Mouse (Mus musculus): ENCODE measurements around the gene Cabp4.

The Cabp4 gene

DNA sequence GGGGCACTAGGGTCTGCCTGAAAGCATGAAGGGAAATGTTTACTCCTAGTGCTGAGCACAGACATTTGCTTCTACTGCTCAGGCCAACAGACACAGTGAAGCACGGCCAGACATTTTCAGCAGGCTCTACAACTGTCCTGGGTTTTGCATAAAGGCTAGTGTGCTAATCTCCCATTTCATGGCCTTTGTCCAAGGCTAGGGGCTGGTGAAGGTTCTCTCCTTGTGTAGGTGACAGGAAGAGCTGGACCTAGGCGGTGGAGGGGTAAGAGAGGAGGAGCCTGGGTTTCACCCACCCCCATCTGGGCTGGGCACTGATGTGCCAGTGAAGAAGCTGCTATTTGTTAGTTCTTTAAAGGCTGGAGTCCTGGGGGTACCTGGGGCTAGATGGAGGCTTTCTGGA, 20.9 kb upstream of the Cabp4 start:
- DNase-seq (ENCODE audit: low spot score): no peak

- DNase-seq (ENCODE audit: low spot score): no peak
Observed at GRCm38 (mm10) chr19:4164100-4164499, 20.3 kb upstream of the Cabp4 start.

GRCm38 (mm10) chr19:4163543-4163887, 19.7 kb upstream of the Cabp4 start:
- DNase-seq (ENCODE audit: low spot score): no peak

- DNase-seq (ENCODE audit: low spot score): peak; percentile 93
Observed at GRCm38 (mm10) chr19:4162646-4163542, 19.1 kb upstream of the Cabp4 start, which contains the start of gene Rps6kb2. Gene Rps6kb2, minus strand, starts transcription at chr19:4163354.

- DNase-seq (ENCODE audit: low spot score): no peak
Observed at GRCm38 (mm10) chr19:4159049-4159448, 15.2 kb upstream of the Cabp4 start.

DNA sequence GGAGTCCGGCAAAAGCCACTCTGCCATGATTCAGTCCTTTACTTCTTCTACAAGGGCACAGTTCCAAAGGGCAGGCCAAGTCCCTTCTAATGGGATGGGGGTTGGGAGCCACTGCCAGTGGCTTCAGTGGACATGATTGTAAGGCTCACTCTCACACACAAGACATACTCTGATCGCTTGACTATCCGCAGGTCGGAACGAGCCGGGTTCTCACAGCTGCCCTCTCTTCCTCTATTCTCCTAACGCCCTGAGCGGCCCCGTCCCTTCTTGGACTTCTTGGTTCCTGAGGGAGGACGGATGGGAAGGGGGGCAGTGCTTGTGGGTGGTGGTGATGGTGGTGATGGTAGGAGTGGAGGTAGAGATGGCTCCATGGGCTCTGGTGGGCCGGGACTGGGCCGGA, 12.9 kb upstream of the Cabp4 start:
- no peak for DNase-seq (ENCODE audit: low spot score)

DNA sequence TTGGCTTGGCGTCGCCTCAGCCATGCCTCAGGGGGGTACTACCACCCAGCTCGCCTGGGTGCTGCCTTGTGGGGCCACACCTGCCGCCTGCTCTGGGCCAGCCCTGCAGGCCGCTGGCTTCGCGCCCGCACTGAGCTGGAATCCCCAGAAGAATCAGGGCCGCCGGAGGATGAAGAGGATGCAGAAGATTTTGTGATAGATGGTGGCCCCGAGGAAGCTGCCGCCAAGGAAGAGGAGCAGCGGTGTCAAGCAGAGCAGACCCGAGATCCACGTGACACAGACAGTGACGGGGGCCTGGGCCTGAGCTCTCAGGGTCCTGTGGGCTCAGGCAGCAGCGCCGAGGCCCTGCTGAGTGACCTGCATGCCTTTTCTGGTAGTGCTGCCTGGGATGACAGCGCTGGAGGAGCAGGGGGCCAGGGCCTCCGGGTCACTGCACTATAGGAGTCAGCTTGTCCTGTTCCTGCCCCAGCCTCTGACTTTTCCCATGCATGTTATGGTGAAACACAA, 12.3 kb upstream of the Cabp4 start:
- DNase-seq (ENCODE audit: low spot score): no peak

DNA sequence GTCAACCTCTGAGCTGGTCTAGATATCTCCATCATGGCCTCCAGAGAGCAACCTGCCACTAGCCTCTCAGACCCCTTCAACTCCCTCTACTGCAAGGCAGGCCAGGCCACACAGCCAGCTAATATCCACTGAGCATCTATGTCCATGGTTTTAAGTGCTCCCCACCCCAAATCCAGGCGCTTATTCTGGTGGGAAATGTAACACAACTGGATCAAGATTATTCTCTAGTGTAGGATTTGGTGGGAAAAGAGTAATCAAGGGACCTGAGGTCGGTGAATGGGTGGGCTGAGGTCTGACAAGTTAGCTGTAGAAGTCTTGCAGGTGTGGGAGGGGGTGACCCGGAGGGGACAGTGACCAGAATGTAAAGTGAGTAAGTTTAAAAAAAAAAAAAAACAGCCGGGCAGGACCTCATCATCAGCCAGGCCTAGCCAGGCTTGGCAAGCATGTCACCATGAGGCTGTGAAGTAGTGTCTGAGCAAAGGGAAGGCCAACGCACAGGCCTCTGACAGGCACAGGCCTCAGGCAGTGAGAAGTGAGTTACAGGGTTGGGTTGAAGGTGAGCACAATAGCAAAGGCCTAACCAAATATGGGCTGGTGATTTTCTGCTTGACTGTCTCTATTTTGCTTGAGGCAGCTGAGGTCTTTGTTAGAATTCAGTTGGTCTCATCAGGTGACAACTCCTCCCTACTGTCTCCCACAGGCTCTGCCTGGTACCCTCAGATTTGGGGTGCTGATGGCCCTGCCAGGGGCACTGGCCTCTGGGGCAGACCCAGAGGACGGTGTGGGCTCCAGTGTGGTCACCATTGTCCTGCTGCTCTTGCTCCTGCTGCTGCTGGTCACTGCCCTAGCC, 11.6 kb upstream of the Cabp4 start:
- DNase-seq (ENCODE audit: low spot score): no peak

DNA sequence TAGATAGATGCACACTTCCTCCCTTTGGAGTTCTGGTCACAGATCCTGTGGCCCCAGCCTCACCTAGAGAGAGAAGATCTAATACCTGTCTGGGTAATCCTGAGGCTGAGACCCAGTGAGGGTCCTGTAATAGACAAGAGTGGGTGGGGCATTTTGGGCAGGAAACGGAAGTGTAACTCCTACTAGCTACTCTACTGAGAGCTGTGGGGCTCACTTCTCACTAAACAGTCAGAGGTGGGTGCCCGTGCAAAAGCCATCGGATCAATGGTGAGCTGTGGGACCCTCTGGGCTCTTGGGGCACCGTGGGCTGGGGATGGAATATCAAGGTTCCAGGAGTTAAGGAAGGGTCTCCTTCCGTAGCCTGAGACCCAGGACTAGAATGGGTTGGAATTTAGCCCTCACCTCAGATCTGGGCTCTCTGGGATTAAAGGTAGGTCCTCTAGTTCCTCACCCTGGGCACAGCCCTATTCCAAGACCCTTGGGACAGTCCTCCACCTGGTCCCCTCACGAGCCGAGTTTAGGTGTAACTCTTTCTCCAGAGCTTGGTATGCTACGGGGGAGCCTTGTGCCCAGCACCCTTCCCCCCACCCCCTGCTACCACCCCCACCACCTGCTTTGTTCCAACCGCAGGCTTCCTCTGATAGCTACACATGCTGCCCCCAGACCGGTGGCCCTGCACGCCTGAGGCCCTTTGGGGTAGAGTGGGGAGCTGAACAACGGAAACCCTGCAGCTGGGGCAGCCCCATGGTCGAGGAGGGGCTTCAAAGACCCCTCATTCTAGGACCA, 10.8 kb upstream of the Cabp4 start:
- DNase-seq (ENCODE audit: low spot score): no peak

GRCm38 (mm10) chr19:4153232-4153654, 9.4 kb upstream of the Cabp4 start, which contains the start of gene Ptprcap:
Gene Ptprcap, plus strand, starts transcription at chr19:4153604.
- DNase-seq (ENCODE audit: low spot score): no peak

DNA sequence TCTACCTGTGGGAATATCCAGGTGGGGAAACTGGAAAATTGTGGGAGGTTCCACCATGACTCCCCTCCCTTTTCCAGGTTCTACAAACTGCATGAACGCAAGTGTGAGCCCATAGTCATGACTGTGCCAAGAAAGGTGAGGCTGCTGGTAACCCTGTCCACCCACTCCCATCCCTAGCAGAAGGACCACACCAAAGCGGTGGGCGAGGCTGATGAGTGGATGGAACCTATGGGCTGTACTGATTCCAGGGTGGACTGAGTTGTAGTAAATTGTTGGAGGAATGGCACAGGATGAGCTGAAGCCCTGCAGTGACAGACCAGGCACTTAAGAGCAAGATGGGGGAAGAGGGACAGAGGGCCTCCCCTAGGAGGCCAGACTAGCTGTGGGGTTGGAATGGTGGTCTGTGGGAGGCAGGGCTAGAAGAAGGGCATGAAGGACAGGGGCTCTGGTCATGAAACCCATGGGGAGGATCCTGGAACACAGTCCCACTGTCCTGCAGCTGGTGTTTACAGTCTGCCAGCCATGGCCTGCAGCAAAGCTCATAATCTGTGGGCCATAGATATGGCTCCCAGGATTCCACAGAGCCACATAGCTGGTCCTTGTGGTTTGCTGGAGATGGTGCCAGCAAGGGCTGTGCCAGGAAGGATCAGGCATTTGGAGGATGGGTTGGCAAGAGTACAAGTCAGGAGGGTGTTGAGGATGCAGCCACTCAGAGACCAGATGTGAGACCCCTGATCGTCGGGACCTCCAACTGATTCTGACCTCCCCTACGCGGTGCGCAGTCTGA, 8.8 kb upstream of the Cabp4 start:
- no peak for DNase-seq (ENCODE audit: low spot score)

- DNase-seq (ENCODE audit: low spot score): no peak
Observed at GRCm38 (mm10) chr19:4151898-4152297, 8.1 kb upstream of the Cabp4 start.

- DNase-seq (ENCODE audit: low spot score): no peak
Observed at GRCm38 (mm10) chr19:4151488-4151860, 7.6 kb upstream of the Cabp4 start.

DNA sequence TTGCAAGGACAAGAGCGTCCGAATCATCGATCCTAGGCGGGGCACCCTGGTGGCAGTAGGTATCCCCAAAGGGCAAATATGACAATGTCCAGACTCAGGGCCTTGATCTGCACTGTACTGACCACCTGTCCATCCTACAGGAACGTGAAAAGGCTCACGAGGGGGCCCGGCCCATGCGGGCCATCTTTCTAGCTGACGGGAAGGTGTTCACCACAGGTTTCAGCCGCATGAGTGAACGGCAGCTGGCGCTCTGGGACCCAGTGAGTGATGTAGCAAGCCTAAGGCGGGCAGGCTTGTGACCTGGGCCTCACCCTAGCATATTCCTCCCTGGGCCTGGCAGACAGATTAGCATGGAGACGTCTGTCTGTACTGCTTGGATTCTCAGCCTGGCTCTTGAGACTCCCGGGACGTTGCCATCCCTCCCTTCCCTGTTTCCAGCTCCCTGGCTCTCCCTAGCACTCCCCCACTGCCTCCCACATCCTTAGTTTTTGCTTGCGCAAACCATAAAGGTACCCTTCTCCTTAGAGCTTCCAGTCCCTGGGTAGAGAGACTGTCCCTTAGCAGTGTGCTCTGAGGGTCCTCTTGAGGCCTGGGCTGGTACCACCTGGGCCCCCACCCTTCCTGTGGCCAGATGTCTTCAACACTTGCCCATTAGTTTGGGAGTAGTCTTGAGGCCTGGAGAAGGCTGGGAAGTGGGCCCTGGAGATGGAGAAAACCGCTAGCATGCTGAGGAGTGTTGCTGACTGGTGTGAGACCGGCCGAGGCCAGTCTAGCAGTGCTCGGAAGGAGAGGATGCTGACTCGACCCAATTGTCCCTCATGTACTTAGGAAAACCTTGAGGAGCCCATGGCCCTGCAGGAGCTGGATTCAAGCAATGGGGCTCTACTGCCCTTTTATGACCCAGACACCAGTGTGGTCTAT, 7.0 kb upstream of the Cabp4 start:
- no peak for DNase-seq (ENCODE audit: low spot score)

GRCm38 (mm10) chr19:4149764-4150461, 6.1 kb upstream of the Cabp4 start:
- DNase-seq (ENCODE audit: low spot score): no peak

DNA sequence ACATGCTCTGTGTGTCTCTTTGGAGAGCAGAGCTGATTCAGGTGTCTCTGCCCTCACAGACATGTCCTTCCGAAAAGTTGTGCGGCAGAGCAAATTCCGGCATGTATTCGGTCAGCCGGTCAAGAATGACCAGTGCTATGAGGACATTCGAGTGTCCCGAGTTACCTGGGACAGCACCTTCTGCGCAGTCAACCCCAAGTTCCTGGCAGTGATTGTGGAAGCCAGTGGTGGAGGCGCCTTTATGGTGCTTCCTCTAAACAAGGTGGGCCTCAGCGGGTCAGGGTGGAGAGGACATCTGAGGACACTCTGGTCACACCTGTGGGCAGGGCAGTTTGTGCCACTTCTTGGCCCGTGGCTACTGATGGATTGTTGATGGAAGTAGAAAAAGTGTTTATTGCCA, 5.5 kb upstream of the Cabp4 start:
- DNase-seq (ENCODE audit: low spot score): no peak

DNA sequence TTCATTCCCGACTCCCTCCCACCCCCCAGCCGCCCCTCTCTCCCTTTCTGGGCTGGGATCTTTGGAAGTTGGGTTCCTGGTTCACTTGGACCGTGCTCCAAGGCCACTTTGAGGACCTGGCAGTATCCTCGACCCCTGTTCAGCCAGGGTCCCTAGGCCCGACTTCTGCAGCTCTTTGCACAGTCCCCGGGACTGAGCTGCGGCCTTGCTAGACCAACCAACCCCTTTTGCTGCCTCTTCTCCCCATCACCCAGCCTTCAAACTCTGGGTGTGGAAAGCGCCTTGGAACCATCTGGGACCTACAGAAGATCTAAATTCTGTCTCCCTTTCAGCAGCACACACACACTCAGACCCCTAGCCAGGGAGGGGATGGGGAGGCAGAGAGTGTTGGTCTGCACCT, 5.0 kb upstream of the Cabp4 start:
- DNase-seq (ENCODE audit: low spot score): no peak

GRCm38 (mm10) chr19:4148491-4148806, 4.6 kb upstream of the Cabp4 start, which contains the start of gene Coro1b:
Gene Coro1b, plus strand, starts transcription at chr19:4148619.
- peak; percentile 95 for DNase-seq (ENCODE audit: low spot score)

DNA sequence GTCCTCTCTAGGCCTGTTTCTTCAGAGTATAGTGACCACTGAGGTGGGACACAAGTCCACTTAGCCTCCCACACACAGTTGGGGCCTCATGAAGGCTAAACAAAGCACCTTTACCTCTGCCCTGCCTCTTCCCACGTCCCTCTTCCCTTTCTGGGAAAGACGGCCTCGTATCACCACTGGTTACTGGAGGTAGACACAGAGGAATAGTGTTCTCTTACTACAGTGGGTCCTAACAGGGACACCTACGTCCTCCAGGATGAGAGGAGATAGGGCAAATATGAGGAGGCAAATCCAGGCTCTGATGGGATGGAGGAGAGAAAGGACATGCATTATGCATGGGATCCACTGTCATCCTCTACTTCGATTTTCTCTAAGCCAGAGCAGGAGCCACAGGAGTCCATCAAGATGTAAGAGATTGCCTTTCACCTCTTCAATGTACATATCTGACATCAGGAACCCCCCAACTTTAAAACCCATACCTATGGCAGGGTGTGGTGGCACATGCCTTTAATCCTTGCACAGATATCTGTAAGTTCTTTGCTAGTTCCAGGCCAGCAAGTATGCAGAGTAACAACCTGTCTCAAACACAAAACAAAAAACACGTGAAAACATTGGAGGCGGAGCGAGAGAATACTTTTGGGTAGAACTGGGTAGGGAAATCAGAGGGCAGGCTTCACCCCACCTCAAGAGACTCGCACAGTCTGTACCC, 4.1 kb upstream of the Cabp4 start:
- no peak for DNase-seq (ENCODE audit: low spot score)

All from ovary, adult 18-20 months (tissue).